Comparison of ENCODE assay signal across 23 mouse cellular contexts in genomic region chr10:126664408-126665083, GRCm38 (mm10).
DNase-seq lines count a peak whose midpoint lies in the region; ATAC-seq and TF ChIP-seq lines count a peak whose summit lies in the region.
"Had no signal": no experiment of that assay in that cellular context is flagged by ENCODE, and none has a peak within 500 bp of the region (broad histone marks: within the 10 kb centered on the region; RNA-seq: fewer than 3 reads in every experiment).

No protein-coding gene starts in this region.

- peaks cover 5% of the 10 kb centered on the region for H3K4me1 ChIP-seq in limb, embryonic 14.5 days (ENCODE audit: control insufficient read depth, insufficient read depth, low read length)
- H3K4me1 ChIP-seq in midbrain, embryonic 16.5 days (ENCODE audit: control insufficient read depth, insufficient read depth, low read length) = no peaks in the 10 kb centered on the region
- H3K4me1 ChIP-seq: forebrain, embryonic 13.5 days; heart, embryonic 10.5 days; kidney, embryonic 15.5 days; liver, embryonic 12.5 days; midbrain, embryonic 12.5 days; stomach, embryonic 15.5 days had no signal

- no peaks in the 10 kb centered on the region for H3K27me3 ChIP-seq in limb, embryonic 14.5 days (ENCODE audit: control insufficient read depth, insufficient read depth, low read length)
- no peaks in the 10 kb centered on the region for H3K27me3 ChIP-seq in midbrain, embryonic 16.5 days (ENCODE audit: control insufficient read depth, insufficient read depth, low read depth, low read length)
- H3K27me3 ChIP-seq: forebrain, embryonic 13.5 days; kidney, embryonic 15.5 days; liver, embryonic 12.5 days; midbrain, embryonic 12.5 days; stomach, embryonic 15.5 days had no signal

- no peak for TF ChIP-seq POLR2A in limb, embryonic 14.5 days (IDR thresholded peaks at IDR 0.05; ENCODE audit: borderline replicate concordance, extremely low read depth, insufficient read depth, insufficient read length)

- H3K9ac ChIP-seq in limb, embryonic 14.5 days (ENCODE audit: low read depth, low read length, severe bottlenecking) = no peak overlapping the region
- no peak overlapping the region for H3K9ac ChIP-seq in midbrain, embryonic 16.5 days (ENCODE audit: low read depth, low read length)
- H3K9ac ChIP-seq: forebrain, embryonic 13.5 days; kidney, embryonic 15.5 days; liver, embryonic 12.5 days; midbrain, embryonic 12.5 days; stomach, embryonic 15.5 days had no signal

- ATAC-seq in frontal cortex, adult (ENCODE audit: low TSS enrichment) = peak; percentile 82
- no peak for ATAC-seq in limb, embryonic 14.5 days (ENCODE audit: low FRiP score, low read depth)
- no peak for ATAC-seq in midbrain, embryonic 16.5 days
- ATAC-seq: forebrain, embryonic 13.5 days; liver, embryonic 12.5 days had no signal

- H3K36me3 ChIP-seq in limb, embryonic 14.5 days (ENCODE audit: control insufficient read depth, insufficient read depth, low read length) = no peaks in the 10 kb centered on the region
- H3K36me3 ChIP-seq in midbrain, embryonic 16.5 days (ENCODE audit: control insufficient read depth, insufficient read depth, low read length) = no peaks in the 10 kb centered on the region
- H3K36me3 ChIP-seq: heart, embryonic 10.5 days; kidney, embryonic 15.5 days; liver, embryonic 12.5 days; midbrain, embryonic 12.5 days; stomach, embryonic 15.5 days had no signal

- H3K4me3 ChIP-seq in left cerebral cortex, adult 2 months = no peak overlapping the region
- no peak overlapping the region for H3K4me3 ChIP-seq in limb, embryonic 14.5 days (replicated peaks; ENCODE audit: low read length)
- no peak overlapping the region for H3K4me3 ChIP-seq in midbrain, embryonic 16.5 days (ENCODE audit: low read depth, low read length)
- H3K4me3 ChIP-seq: erythroblast, embryonic 14.5 days; forebrain, embryonic 13.5 days; heart, embryonic 10.5 days; kidney, embryonic 15.5 days; liver, embryonic 12.5 days; midbrain, embryonic 12.5 days; stomach, embryonic 15.5 days had no signal

- intact Hi-C loops in left cerebral cortex, adult 2 months (cut with DNase I) = loop anchor here (1.0 to 5.0 kb wide), 2 partner anchors 14 to 183 kb away; no protein-coding TSS in a partner anchor

- peak overlapping the region; percentile 8; the same call in 1 of the 2 replicates for H3K27ac ChIP-seq in left cerebral cortex, adult 2 months
- no peak overlapping the region for H3K27ac ChIP-seq in limb, embryonic 14.5 days (replicated peaks; ENCODE audit: low read depth, low read length)
- H3K27ac ChIP-seq in midbrain, embryonic 16.5 days (ENCODE audit: low read length) = peak overlapping the region; percentile 20
- H3K27ac ChIP-seq: forebrain, embryonic 13.5 days; heart, embryonic 10.5 days; kidney, embryonic 15.5 days; liver, embryonic 12.5 days; midbrain, embryonic 12.5 days; stomach, embryonic 15.5 days had no signal

- no peak for DNase-seq in frontal cortex, postnatal 25 days (ENCODE audit: low spot score in 2 of 2)
- DNase-seq in left cerebral cortex, adult 2 months (ENCODE audit: extremely low spot score in 1 of 2, low spot score in 2 of 2) = no peak
- DNase-seq in left cerebral cortex, adult 11 months (ENCODE audit: low spot score) = no peak
- DNase-seq in limb, embryonic 14.5 days (ENCODE audit: low spot score) = peak; percentile 3
- no peak for DNase-seq in layer of hippocampus, adult 11-12 months (ENCODE audit: low spot score)
- DNase-seq in embryo, embryonic 9.5 days (ENCODE audit: extremely low spot score) = no peak
- DNase-seq: adrenal gland, postnatal 25 days; cerebellum, adult 11 months; cerebellum, adult 9-11 months; kidney, adult 11 months; kidney, postnatal 36 days; left cerebral cortex, postnatal 4 days; lung, adult 18-20 months; lung, postnatal 10 days had no signal

- no peak overlapping the region for H3K4me2 ChIP-seq in limb, embryonic 14.5 days (replicated peaks; ENCODE audit: low read depth, low read length, severe bottlenecking)
- no peak overlapping the region for H3K4me2 ChIP-seq in midbrain, embryonic 16.5 days (ENCODE audit: low read length)
- H3K4me2 ChIP-seq: forebrain, embryonic 13.5 days; kidney, embryonic 15.5 days; liver, embryonic 12.5 days; midbrain, embryonic 12.5 days; stomach, embryonic 15.5 days had no signal

- TF ChIP-seq CTCF in left cerebral cortex, adult 2 months (IDR thresholded peaks at IDR 0.05) = no peak

- H3K9me3 ChIP-seq in limb, embryonic 14.5 days (ENCODE audit: control insufficient read depth, low read length) = no peaks in the 10 kb centered on the region
- no peaks in the 10 kb centered on the region for H3K9me3 ChIP-seq in midbrain, embryonic 16.5 days (replicated peaks; ENCODE audit: control insufficient read depth, low read length, poor library complexity, severe bottlenecking)
- H3K9me3 ChIP-seq: heart, embryonic 10.5 days; kidney, embryonic 15.5 days; stomach, embryonic 15.5 days had no signal

- WGBS in limb, embryonic 14.5 days = 49% methylated on average over 13 of the region's 13 CpGs
- WGBS in midbrain, embryonic 16.5 days = 65% methylated on average over 13 of the region's 13 CpGs
